Mouse (Mus musculus) brown adipose tissue, adult 24 weeks (tissue): ENCODE measurements around the gene Lsg1. TPM values are rescaled to one million over a fixed set of nuclear protein-coding genes. Genes with fewer than 3 reads are reported as not detected.

Experiments
- H3K27ac ChIP-seq: fragments of 200-500 bp; replicated peaks from 2 replicates; pipeline ENCODE4 v1.5.1; 2012; ENCODE audit warnings: low read depth, mild to moderate bottlenecking, low read length
- H3K4me1 ChIP-seq: fragments of 200-500 bp; 2 replicates; pipeline ENCODE4 v1.6.1; 2012; ENCODE audit warnings: low read length, mixed read lengths; ENCODE audit not compliant: control insufficient read depth, insufficient read depth, insufficient read length
- H3K4me3 ChIP-seq: fragments of 200-500 bp; 2 replicates; pipeline ENCODE4 v1.5.1; 2012; ENCODE audit warnings: low read depth, mild to moderate bottlenecking, low read length, moderate library complexity; ENCODE audit not compliant: insufficient read depth
- polyA plus RNA-seq: library from polyadenylated mRNA; stranded (reverse); fragments of >200 nt; gene quantifications from 2 replicates; pipeline ENCODE4 v1.2.4, GENCODE M21; 2012; ENCODE audit not compliant: missing spikeins, insufficient read depth, insufficient read length

Gene Lsg1
- polyA plus RNA-seq, 1 experiment: 8.5 TPM

- Histone ChIP-seq H3K4me3 (no peak overlapping the region), H3K4me1 (no peaks in the 10 kb centered on the region), H3K27ac (peak overlapping the region; percentile 26; the same call in 1 of the 2 replicates)
Measured at GRCm38 (mm10) chr16:30590264-30591209, 3.1 kb upstream of the Lsg1 start.

- peak overlapping the region; percentile 96 for H3K4me3 ChIP-seq
- no peaks in the 10 kb centered on the region for H3K4me1 ChIP-seq
- H3K27ac ChIP-seq: peak overlapping the region; percentile 69; the same call in 1 of the 2 replicates
Measured at GRCm38 (mm10) chr16:30586935-30587493, 378 bp downstream of the Lsg1 start.

GRCm38 (mm10) chr16:30580765-30581164 is 6.6 kb downstream of the Lsg1 start:
- no peak overlapping the region for H3K4me3 ChIP-seq
- no peaks in the 10 kb centered on the region for H3K4me1 ChIP-seq
- H3K27ac ChIP-seq: no peak overlapping the region

GRCm38 (mm10) chr16:30576392-30576791 is 11.0 kb downstream of the Lsg1 start:
- no peaks in the 10 kb centered on the region for H3K4me1 ChIP-seq
- H3K27ac ChIP-seq: no peak overlapping the region
- no peak overlapping the region for H3K4me3 ChIP-seq

- H3K4me1 ChIP-seq: no peaks in the 10 kb centered on the region
- H3K27ac ChIP-seq: no peak overlapping the region
- H3K4me3 ChIP-seq: no peak overlapping the region
Measured at GRCm38 (mm10) chr16:30575815-30576214, 11.6 kb downstream of the Lsg1 start.

GRCm38 (mm10) chr16:30572239-30572638 is 15.2 kb downstream of the Lsg1 start:
- H3K4me3 ChIP-seq: no peak overlapping the region
- no peaks in the 10 kb centered on the region for H3K4me1 ChIP-seq

GRCm38 (mm10) chr16:30571378-30571777 is 16.0 kb downstream of the Lsg1 start:
- Histone ChIP-seq H3K4me1 (no peaks in the 10 kb centered on the region), H3K4me3 (no peak overlapping the region), H3K27ac (no peak overlapping the region)

More at GRCm38 (mm10) chr16:30572239-30572638, 15.2 kb downstream of the Lsg1 start:
- no peak overlapping the region for H3K27ac ChIP-seq

GRCm38 (mm10) chr16:30570173-30570572 is 17.2 kb downstream of the Lsg1 start:
- Histone ChIP-seq H3K4me3 (no peak overlapping the region), H3K4me1 (no peaks in the 10 kb centered on the region), H3K27ac (no peak overlapping the region)

GRCm38 (mm10) chr16:30565631-30566030 is 21.8 kb downstream of the Lsg1 start:
- no peaks in the 10 kb centered on the region for H3K4me1 ChIP-seq
- H3K4me3 ChIP-seq: no peak overlapping the region
- no peak overlapping the region for H3K27ac ChIP-seq

GRCm38 (mm10) chr16:30560601-30561000 is 26.8 kb downstream of the Lsg1 start:
- H3K4me3 ChIP-seq: no peak overlapping the region
- H3K27ac ChIP-seq: no peak overlapping the region
- H3K4me1 ChIP-seq: no peaks in the 10 kb centered on the region

GRCm38 (mm10) chr16:30559312-30559992 is 27.9 kb downstream of the Lsg1 start:
- H3K4me3 ChIP-seq: no peak overlapping the region
- H3K4me1 ChIP-seq: no peaks in the 10 kb centered on the region
- H3K27ac ChIP-seq: no peak overlapping the region

- Histone ChIP-seq H3K27ac (0 out of 2 replicates have a peak overlapping the region, but pooled peaks have one; percentile 12), H3K4me1 (peaks cover 6% of the 10 kb centered on the region; the same call in 1 of the 2 replicates), H3K4me3 (no peak overlapping the region)
Measured at GRCm38 (mm10) chr16:30554109-30554508, 33.3 kb downstream of the Lsg1 start.

- Histone ChIP-seq H3K4me3 (no peak overlapping the region), H3K4me1 (peaks cover 8% of the 10 kb centered on the region; the same call in 1 of the 2 replicates), H3K27ac (peak overlapping the region; percentile 96)
Measured at GRCm38 (mm10) chr16:30552621-30553338, 34.6 kb downstream of the Lsg1 start.

- peak within 1 kb of the TSS; percentile 85 for H3K4me3 ChIP-seq
- H3K4me1 ChIP-seq: peaks cover 8% of the 10 kb centered on the region; the same call in 1 of the 2 replicates
- H3K27ac ChIP-seq: peak within 1 kb of the TSS; percentile 69
Measured at GRCm38 (mm10) chr16:30550748-30551192, 36.6 kb downstream of the Lsg1 start, which contains the start of gene Tmem44. Tmem44 (minus strand) TSS chr16:30550842.
